Mouse (Mus musculus) E14TG2a.4 (cell line): ENCODE measurements at regions not wholly inside any gene's neighbourhood (a gene's known extent, or its start where the extent isn't known, plus 50 kb on each side); places are given as distances from the start of the nearest gene placed in this dataset.

ENCODE experiments used
- H3K27me3 ChIP-seq: 2 replicates; pipeline ENCODE4 v1.6.1; 2014; ENCODE audit warnings: low read length, control low read depth; ENCODE audit not compliant: insufficient read depth
- H3K36me3 ChIP-seq: 2 replicates; pipeline ENCODE4 v1.6.1; 2014; ENCODE audit warnings: low read length, control low read depth; ENCODE audit not compliant: insufficient read depth
- H3K4me1 ChIP-seq: replicated peaks from 2 replicates; pipeline ENCODE4 v1.6.1; 2014; ENCODE audit warnings: low read depth, low read length, control low read depth
- H3K4me3 ChIP-seq: replicated peaks from 2 replicates; pipeline ENCODE4 v1.5.1; 2014; ENCODE audit warnings: mild to moderate bottlenecking, low read length
- H3K9me3 ChIP-seq: 2 replicates; pipeline ENCODE4 v1.6.1; 2014; ENCODE audit warnings: low read length, control low read depth
- CTCF ChIP-seq: conservative IDR thresholded peaks from 2 replicates; pipeline ENCODE4 v1.5.1; 2014; ENCODE audit warnings: low read length
- NANOG ChIP-seq: IDR thresholded peaks from 2 replicates; pipeline ENCODE4 v1.6.1; 2014; ENCODE audit warnings: borderline replicate concordance, low read length, mixed read lengths
- POU5F1 ChIP-seq: IDR thresholded peaks from 2 replicates; pipeline ENCODE4 v1.6.1; 2014; ENCODE audit warnings: low read length, borderline replicate concordance

DNA sequence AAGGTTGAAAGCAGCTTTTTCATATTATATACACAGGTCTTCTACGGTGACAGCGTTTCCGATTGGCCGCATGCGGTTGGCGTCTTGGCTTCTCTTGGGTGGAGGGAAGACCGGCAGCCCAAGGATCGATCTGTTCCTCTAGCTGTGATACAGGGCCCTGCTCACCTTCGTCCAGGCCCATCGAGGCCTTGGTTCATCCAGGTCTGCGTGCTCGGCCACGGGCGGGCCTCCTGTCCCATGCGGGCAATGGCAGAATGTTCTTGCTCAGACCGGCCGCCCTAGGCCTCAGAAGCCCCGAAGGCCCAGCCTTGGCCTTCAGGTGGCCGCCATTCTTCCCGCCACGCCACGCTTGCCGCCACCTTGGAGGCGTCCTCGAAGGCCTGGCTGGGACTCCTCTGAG is 194.4 kb upstream of the Ppp6c start:
- Histone ChIP-seq H3K4me3 (peak overlapping the region; percentile 68), H3K9me3 (peaks cover 9% of the 10 kb centered on the region; the same call in 1 of the 2 replicates), H3K4me1 (no peaks in the 10 kb centered on the region; the same call in 1 of the 2 replicates), H3K27me3 (peaks cover 2% of the 10 kb centered on the region; the same call in 1 of the 2 replicates), H3K36me3 (no peaks in the 10 kb centered on the region)
- TF ChIP-seq NANOG (no peak), CTCF (no peak), POU5F1 (no peak)

DNA sequence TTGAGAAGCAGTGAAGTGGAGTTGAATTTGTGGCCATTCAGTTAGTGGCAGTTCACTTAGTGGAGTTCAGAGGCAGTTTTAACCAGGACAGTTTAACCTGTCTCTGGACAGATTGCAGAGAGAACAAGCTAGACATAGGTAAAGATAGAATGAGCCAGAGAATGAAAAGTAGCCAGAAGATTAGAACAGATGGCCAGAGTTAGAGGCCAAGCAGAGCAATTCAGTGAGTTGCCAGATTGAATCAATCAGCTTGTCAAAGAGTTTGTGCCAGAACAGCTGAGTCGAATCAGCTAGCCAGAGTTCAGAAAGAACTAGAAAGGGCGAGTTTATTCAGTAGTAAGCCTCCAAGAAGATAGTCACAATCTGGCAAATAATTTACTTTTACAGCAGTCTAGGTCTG is 174.1 kb upstream of the Ppp6c start:
- no peaks in the 10 kb centered on the region for H3K36me3 ChIP-seq
- H3K4me3 ChIP-seq: no peak overlapping the region
- TF ChIP-seq CTCF: no peak
- no peak for TF ChIP-seq NANOG
- TF ChIP-seq POU5F1: no peak

DNA sequence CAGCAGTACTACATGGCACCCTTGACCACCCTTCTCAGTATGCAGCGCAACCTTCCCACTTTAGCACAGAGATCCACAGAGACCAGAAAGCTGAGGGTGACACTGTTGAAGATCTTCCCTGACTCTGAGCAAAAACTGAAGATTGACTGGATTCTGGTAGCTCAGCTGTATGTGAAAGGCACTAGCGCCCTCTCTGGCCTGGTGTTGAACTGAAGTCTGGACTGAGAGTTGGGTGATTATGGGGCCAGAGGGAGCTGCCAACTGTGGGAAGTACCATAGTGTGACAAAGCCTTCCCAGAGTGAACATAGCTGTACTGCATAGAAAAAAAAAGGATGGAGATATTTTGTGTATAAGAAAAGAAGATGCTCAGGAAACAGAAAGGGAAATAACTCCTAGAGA is 173.3 kb upstream of the Ppp6c start:
- Histone ChIP-seq H3K27me3 (no peaks in the 10 kb centered on the region), H3K9me3 (peaks cover 9% of the 10 kb centered on the region; the same call in 1 of the 2 replicates), H3K4me3 (no peak overlapping the region), H3K36me3 (no peaks in the 10 kb centered on the region), H3K4me1 (no peaks in the 10 kb centered on the region)
- TF ChIP-seq CTCF: peak; percentile 47
- TF ChIP-seq NANOG: no peak

More for the DNA sequence above, 174.1 kb upstream of the Ppp6c start:
- H3K27me3 ChIP-seq: no peaks in the 10 kb centered on the region
- H3K4me1 ChIP-seq: no peaks in the 10 kb centered on the region
- H3K9me3 ChIP-seq: peaks cover 9% of the 10 kb centered on the region; the same call in 1 of the 2 replicates

DNA sequence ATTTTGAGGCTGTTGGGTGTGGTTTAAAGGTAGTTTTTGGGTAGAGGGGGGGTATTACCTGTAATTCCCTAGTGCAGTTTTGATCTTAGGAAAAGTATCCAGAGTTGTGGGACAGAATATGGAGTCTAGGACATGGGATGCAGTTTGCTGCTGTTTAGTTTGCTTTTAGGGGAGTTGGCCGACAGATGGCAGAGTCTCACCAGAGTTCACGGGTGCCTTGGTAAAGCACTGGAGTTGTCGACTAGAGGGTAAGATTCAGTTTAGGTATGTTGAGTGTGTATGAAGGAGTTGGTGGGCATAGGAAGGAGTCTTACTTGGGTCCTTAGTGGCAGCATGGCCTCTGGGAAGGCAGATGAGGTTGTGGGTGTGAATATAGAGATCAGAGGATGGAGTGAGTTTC is 168.4 kb upstream of the Ppp6c start:
- 0 out of 2 replicates have a peak, but pooled peaks have one; percentile 5 for TF ChIP-seq CTCF
- no peak for TF ChIP-seq NANOG
- no peaks in the 10 kb centered on the region for H3K27me3 ChIP-seq
- H3K4me3 ChIP-seq: no peak overlapping the region
- H3K36me3 ChIP-seq: no peaks in the 10 kb centered on the region
- H3K4me1 ChIP-seq: no peaks in the 10 kb centered on the region
- H3K9me3 ChIP-seq: peaks cover 9% of the 10 kb centered on the region; the same call in 1 of the 2 replicates

DNA sequence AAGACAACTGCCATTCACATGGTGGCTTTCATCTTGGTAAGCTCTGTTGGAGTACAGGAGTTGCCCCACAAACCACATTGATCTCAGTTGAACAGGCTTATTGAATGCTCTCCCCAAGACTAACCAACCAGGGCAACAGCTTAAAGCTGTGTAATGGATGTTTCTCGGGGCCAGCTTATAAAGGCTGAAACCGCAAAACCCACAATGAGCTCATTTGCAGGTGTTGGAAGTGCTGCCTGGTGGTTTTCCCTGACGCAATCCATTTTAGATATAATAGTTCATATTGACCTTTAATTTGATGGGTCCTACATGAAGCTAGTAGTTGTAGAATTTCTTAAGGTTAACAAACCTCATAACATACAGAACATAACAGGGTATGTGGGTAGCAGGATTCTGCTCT is 151.0 kb upstream of the Ppp6c start:
- Histone ChIP-seq H3K36me3 (no peaks in the 10 kb centered on the region), H3K4me1 (no peaks in the 10 kb centered on the region), H3K4me3 (no peak overlapping the region), H3K27me3 (no peaks in the 10 kb centered on the region), H3K9me3 (peaks cover 5% of the 10 kb centered on the region; the same call in 1 of the 2 replicates)
- no peak for TF ChIP-seq POU5F1
- TF ChIP-seq NANOG: no peak
- TF ChIP-seq CTCF: no peak

DNA sequence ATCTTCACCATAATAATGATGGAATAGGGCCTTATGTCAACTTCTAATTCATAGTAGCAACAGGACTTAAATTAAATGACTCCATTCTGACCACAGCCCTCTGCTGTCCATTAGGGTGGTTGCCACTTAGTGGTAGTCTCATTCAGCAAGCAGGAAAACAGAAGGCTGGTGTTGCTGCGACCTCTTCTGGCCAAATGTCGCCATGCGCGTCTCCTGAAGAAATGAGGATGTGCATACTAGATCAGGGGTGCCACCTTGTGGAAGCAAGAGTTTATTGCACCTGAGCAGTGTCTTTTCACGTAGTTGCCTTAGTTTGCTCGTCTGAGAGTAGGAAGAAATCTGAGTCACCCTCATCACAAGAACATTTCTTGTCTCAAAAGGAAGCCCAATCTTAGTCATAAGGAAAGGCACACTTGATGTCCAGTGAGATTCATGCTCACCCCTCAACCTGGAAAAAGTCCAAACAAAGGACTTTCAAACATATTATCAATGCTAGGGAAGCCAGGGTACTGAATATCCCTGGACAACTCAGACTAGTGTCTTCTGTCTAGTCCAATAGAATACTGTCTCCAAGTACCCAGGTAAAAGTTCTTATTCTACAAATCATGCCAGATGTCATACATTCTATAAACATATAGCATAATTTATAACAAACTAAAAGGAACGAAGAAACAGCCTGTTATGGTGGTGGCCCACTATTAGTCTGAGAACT is 147.0 kb upstream of the Ppp6c start:
- Histone ChIP-seq H3K9me3 (peaks cover 24% of the 10 kb centered on the region), H3K4me1 (no peaks in the 10 kb centered on the region), H3K36me3 (no peaks in the 10 kb centered on the region), H3K4me3 (no peak overlapping the region), H3K27me3 (no peaks in the 10 kb centered on the region)
- no peak for TF ChIP-seq POU5F1
- TF ChIP-seq NANOG: no peak
- peak; percentile 99 for TF ChIP-seq CTCF

DNA sequence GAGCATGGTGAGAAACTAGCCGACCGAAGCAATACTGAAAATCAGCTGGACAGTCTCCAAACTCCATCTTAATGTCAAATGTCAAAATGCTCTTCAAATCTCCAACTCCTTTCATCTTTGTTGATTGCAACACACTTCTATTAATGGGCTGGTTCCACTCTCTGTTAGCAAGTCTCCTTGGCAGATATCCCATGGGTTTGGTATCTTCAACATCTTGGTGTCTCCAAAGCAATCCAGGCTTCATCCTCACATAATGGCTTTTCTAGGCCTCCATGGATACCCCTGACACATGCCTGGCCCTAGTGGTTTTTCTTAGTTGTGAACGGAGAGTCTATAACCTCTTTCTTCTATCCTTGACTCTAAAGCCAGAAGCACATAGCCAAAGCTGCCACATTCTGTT is 118.0 kb upstream of the Ppp6c start:
- H3K4me1 ChIP-seq: no peaks in the 10 kb centered on the region
- H3K9me3 ChIP-seq: no peaks in the 10 kb centered on the region
- no peak for TF ChIP-seq NANOG
- TF ChIP-seq CTCF: no peak
- no peak for TF ChIP-seq POU5F1

DNA sequence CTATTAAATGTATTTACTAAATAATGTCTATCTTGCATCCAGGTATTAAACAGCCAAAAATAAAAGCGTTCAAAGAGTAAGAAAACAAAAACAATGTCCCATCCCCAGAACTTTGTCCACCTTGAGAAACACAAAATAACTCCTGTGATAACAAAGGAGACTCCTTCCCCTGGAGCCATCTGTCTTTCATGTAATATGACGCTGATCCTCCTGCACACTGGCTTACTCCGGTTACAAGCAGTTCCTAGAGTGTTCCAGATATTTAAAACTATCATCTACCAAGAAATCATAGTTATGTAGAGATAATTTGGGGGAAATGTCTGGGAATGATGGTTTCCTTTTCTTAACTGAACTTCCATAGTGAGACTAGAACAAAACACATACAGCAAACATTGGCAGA is 114.2 kb upstream of the Ppp6c start:
- H3K9me3 ChIP-seq: no peaks in the 10 kb centered on the region
- H3K4me1 ChIP-seq: no peaks in the 10 kb centered on the region
- H3K4me3 ChIP-seq: no peak overlapping the region
- TF ChIP-seq CTCF: no peak
- no peak for TF ChIP-seq POU5F1
- TF ChIP-seq NANOG: no peak
- no peaks in the 10 kb centered on the region for H3K36me3 ChIP-seq
- no peaks in the 10 kb centered on the region for H3K27me3 ChIP-seq

More for the DNA sequence above, 118.0 kb upstream of the Ppp6c start:
- Histone ChIP-seq H3K4me3 (no peak overlapping the region), H3K27me3 (no peaks in the 10 kb centered on the region), H3K36me3 (no peaks in the 10 kb centered on the region)
